Mouse (Mus musculus) kidney, postnatal 14 days (tissue): ENCODE measurements around the gene Hdac4.
A peak's percentile ranks its signal among the peaks of the same experiment; 100 is the strongest.

Experiments
- DNase-seq: peaks from one replicate; pipeline ENCODE4 v3.0.0; 2022; ENCODE audit warnings: mixed read lengths

Gene Hdac4

DNA sequence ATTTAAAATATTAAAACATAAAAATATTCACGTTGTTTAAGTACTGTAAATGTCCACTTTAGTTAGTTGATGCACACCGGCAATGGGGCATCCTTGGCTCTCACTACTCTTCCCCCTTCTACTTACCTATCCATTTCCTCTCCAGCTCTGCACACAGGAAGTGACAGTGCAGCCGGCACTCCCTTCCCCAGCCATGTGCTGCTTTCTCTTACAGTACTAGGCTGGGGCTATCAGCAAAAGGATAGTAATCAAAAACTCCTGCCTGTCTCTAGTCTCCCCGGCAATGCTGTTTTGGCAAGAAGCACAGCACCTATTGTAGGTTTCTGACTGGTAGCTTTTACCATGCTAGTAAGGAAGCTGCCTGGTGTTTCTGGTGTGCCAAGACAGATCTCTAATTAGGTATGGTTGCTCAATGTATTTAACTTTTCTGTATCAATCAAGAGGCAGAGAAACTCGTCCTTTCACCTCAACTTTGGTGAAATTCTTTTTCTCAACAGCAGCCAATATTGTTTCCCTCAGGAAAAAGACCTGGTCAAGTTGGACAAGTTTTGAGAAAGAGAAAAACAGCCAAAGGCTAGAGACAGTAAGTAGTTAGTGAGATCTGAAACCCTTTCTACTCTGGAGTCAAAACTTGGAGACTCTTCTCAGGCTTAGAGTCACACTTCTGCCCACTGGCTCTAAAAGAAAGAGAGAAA, 136.6 kb downstream of the Hdac4 start:
- no peak for DNase-seq

DNA sequence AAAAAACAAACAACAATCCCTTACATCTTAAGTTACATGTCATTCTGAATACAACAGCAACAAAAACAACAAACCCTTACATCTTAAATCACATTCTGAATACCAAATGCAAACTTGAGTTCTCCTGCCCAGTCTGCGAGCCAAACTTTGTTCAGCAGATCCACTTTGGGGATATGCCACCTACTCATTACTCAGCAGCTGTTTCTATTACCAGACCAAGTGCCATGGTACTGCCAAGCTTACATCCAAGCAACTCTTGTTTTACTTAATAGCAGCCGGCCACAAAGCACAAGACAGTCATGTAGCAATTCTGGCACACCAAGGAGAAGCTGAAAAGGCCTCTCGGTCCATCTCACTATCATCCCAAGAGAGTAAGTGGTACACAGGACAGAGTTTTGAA, 138.4 kb downstream of the Hdac4 start:
- no peak for DNase-seq

DNA sequence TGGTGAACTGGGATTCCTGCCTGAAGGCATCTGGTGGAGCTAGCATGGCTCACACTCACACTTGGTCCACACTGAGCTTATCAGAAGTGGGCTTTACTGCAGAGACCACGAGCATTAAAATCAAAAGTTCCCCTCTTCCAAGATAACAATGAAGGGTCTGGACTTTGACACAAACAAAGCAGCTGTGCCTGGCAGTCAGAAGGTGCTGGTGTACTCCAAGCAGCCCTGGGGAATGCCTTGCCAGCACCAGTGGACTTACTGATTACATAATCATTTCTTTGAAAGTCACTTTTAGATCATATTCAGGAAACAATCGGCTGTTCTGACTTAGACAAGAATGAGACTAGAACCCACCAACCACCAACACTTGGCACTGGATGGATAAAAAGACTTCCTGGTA, 140.3 kb downstream of the Hdac4 start:
- no peak for DNase-seq

DNA sequence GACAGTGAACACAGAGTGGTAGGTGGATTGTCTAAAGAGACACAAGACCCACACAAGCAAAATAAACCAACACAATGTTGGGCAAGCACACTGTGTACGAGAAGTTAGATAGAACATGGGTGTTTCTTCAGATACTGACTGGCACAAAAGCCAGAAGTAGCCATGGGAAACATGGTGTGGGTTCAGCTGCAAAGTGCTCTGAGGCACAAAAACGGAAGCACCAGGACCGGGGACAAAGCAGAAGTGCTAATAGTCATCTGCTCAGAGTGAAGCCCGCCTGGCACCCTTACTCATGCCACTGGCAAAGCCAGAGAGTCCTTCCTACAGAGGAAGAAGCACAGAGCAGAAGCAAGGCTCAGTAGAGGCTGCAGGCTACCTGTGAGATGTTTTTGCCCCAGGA, 143.3 kb downstream of the Hdac4 start:
- no peak for DNase-seq

DNA sequence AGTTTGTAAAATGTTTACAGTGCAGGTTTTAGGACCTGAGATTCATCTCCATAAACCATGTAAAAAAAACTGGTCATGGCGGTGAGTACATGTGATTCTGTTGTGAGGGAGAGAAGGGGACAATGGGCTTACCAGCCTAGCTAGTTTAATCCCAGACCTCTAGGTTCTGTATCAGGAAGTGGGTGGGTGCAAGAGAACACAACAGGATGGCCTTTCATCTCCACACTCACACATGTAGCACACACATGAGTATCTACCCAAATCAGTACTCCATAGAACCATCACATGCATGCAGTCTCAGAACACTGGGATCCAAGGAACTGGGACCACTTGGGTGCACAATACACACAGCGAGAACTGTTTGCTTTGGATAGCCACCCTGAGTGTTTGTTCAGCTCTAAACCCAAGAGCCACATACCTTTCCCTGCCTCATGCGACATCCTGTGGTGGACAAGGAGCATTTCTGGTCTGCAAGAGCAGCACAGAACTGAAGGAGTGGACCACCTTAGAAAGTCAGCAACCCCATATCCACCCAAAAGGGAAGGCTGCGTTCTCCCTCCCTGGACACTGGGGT, 143.9 kb downstream of the Hdac4 start:
- DNase-seq, result no peak

DNA sequence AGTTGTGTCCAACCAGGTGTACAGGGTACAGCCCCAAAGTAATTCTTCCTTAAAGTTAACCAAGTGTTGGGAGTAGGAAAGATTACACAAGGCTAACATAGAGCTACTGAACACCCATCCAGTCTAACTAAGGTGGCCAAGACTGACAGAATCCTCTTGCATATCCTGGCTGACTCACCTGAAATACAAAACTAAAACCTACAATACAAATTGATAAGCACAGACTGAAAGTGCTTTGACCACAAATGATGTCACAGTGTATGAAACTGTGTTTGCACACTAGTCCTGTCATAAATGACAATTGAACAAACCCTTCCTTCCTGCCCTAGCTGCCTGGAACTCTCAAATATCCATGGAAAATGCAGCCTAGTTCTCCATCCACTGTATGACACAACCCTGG, 144.5 kb downstream of the Hdac4 start:
- no peak for DNase-seq

DNA sequence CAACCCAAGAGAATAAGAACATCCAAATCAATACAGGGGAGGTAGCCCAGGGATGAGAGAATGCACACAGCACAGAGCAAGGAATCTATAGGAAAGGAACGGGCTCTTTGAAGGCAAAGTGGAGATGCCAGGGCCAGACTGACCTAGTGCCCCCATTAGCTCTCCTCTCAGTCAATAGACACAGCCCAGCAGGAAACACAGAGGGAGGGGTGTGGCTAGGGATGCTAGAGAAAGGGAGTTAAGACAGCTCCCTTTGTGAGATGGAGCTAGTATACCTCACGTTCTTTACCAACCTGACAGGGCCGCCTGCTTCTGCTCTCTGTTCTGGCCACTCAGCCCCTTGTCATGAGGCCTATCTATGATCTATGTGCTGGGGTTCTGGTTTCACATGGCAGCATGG, 144.9 kb downstream of the Hdac4 start:
- no peak for DNase-seq

DNA sequence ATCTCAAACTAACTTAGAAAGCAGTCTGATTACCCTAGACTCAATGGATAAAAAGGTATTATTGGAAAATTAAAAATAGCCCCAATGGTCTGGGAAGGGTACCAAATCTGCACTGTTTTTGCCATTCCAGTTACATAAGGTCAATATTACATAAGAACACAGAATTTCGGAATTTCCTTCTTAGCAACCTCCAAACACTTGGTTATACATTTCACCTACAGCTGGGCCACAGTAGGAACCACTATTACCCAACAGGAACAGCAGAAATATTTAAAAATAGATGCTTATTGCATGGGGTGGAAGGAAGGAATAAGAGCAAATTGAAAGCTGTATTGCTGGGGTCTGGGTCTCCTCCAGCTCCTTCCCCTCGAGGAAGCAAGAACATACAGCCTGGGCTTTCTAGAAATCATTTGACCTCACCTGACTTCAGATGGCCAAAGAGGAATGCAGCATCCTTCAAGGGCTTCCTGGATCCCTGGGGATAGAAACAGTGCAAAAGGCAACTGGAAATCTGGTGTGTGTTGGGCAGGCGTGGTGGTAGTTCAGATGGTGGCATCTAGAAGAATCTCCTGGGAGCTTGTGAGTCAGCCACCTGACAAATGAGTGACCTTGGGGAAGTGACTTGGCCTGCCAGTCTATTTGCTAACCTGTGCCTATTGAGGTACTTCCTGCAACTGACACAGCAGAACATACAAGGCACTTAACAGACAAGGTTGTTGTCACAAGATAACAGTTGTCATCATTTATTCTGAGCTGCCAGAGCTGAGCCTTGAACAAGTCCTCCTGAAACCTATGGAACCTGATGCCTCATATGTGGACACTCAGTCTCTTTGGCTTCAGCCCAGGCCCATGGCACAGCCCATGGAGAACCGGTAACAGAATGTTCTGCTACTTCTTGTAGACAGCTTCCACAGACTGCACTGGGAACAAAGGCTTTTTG, 146.8 kb downstream of the Hdac4 start:
- DNase-seq, result no peak

DNA sequence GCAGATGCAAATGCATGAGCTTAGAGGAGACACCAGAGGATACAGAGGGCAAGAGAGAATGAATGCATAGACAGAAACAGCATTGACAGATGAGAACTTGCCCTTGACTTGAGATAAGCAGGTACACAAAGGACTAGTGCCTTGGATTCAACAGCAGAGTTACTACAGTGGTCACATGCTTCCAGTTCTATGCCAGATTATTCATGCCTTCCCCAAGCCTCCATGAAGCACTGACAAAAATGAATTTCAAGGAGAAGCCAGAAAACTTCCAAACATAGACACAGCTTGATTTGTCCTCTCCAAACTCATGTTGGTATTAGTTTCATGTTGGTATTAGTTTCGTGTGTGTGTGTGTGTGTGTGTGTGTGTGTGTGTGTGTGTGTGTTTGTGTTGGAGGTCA, 149.8 kb downstream of the Hdac4 start:
- DNase-seq, result no peak

DNA sequence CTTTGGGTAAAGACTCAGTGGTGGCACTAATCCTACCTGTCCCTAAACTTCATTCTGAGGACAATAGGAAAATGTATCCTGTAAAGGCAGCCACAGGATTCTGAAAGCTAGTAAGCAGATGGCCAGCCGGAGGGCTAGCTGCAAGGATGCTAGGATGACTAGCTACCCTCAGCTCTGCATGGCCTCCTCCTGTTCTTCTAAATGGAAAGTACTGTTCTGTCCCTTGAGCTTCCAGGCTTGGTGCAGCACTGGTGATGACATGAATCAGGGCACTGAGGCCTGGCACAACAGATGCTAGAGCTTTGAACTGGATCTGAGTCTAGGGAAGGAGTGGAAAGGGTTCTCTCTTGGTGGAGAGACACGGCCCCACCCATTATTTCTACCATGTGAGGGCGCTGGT, 150.6 kb downstream of the Hdac4 start:
- DNase-seq, result no peak

DNA sequence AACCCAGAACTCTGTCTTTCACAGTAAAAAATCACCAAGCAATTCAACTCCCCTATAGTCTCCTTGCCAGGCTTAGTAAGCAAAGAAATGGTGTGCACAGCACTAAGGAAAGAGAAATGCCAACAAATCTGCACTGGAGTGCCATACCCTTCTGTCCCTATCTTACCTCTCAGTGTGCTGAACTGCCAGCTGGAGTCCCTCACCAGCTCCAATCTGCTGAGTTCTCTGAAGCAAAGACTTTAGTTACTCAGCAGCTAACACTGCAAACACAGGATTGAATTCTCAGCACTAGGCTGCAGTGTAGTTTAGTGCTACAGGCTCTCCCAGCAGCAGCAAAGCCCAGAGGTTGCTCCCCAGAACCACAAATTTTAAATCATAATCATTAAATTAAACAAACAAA, 151.5 kb downstream of the Hdac4 start:
- peak; percentile 6 for DNase-seq

DNA sequence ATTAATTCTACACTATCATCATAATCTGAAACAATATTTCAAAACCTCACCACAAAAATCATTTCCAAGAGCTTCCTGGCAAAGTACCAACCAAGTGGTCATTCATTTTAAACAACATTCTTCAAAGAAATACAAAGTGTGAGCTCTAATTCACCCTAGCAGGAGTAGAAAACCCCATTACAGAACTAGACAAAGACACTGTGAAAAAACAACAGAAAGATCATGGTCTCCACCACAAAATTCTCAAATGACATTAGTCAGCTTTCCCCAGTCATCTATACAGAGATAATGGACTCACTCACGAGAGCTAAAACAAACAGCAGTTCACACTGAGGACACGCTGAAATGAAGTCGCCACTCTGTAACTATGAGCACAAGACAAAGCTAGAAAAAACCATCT, 153.4 kb downstream of the Hdac4 start:
- no peak for DNase-seq

DNA sequence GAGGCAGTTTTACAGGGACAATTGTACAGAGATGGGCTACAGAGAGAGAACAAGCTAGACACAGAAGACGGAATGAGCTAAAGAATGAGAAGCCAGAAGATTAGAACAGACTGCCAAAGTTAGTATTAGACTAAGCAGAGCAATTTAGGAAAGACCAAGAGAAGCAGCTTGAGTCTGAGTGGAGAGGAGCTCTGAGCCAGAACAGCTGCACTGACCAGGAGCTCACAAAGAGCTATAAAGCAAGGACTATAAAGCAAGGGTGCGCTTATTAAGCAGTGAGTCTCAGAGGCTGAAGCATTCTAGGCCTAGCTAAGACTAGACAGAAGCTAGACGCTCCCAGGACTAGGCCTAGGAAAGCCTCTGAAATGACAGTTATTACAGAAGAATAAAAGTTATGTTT, 154.2 kb downstream of the Hdac4 start:
- no peak for DNase-seq

DNA sequence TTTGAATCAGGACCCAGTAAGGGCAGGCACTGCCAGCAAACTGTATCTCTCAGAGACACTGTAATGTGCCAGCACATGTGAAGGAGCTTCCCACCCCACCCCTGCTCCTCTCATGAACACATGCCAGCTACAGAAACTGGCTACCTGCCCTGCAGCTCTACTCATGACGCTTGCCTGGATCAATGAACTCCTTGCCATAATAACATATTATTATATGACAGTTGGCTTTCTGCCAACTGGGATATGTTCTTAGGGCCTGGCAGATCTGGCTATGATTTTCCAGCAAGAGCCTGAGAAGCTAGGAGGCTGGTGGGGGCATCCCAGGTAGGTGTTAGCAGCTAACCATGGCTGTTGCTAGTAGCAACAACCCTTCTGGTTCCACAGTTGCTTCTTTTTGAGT, 156.8 kb downstream of the Hdac4 start:
- no peak for DNase-seq

DNA sequence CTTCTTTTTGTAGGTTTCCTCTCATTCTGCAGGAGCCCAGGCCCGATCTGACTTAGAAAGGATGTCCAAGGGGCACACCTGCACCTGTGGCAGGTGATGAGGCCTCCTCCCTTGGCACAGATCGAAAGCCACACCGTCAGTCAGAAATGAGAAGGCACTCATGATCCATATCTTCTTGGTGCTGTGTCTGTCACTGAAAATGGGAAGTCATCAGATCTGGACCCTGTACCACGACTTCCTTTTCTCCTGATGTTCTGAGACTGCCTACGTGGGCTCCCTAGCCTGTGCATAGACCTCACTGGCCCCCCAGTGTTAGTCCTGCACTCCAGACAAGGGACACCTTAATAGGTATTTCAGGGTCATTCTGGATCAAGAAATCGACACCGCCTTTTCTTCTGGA, 158.5 kb downstream of the Hdac4 start:
- no peak for DNase-seq

DNA sequence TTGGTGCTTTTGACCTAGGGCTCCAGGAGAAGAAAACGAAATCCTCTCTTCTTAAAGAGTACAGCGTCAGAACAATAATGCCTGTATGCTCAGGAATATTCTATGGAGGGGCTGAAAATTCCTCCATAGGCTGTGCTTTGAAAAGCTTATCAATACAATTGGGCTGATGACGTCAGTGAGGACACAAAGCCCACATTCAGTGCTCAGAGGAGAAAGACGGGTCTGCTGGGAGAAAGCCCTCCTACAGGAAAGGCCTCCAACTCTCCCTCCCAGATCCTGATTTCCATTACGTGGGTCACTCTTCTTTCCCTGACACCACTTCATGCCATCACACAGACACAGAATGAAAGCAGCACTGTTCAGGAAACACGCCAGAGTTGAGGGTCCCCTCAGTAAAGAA, 159.7 kb downstream of the Hdac4 start:
- no peak for DNase-seq

DNA sequence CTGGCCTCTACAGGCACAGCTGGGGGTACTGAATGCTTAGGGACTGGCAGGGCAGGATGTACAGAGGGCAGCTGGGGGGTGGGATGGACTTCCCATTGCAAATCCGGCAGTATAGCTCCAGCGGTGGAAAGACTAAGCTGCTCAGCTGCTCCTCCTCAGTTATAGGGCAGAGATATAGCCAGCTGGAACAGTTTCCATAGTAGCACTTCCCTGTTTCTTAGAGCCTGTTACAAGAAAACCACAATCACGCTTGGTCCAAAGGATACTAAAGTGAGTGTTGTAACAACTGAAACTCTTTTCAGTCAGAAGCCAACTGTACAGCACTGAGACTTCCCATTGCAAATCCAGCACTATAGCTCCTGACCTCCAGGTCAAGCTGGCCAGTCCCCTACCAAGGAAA, 161.3 kb downstream of the Hdac4 start:
- no peak for DNase-seq

DNA sequence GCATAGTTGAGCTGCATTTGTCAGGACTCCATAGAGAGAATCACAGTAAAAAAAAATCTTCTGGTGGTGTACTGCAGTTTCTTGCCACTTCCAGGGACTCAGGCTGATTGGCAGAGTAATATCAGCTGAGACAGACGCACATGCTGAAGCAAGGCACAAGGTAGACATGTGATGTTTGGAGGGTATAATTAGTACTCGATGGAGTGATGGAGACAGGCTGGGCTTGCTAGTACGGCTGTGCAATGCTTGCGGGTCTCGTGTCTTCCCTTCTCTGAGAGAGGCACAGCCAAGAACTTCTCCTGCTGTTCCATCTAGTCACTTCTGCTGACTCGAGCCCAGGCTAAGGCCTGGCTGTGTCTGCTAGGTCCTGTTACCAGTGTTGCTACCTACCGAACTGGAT, 162.0 kb downstream of the Hdac4 start:
- no peak for DNase-seq

DNA sequence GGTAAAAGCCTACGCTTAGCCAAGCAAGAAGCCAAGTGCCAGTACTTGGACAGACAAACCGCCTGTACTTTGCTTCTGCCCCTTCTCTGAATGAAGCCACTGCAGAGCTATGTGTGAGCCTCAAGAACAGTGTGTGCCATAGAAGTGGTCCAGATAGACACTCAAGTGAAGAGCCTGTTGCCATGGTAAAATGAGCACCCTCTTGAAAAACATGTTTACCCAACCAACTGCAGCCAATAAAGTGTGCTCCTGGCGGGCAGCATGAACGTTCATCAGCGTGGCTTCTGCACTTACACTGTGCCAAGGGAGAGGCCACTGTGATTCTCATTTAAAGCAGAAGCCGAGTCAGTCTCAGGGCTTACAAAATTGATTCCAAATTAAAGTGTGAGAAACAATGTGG, 165.0 kb downstream of the Hdac4 start:
- DNase-seq, result no peak

DNA sequence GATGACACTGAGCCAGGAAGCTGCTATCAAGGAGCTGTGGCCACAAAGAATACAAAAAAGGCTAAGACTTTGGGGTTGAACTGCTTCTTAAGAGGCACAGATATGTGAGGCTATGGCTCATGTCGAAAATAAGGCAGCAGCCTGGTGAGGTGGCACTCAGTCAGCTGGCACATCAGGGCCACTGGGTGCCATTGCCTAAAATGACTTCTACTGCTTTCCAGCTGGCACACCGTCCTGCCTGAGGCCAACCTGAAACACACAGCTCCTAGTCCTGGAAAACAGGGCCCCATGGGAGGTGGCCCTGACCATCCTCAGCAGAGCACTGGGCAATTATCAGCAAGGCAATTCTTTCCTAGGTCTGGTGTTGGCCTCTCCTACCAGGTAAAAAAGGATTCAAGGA, 167.3 kb downstream of the Hdac4 start:
- no peak for DNase-seq

DNA sequence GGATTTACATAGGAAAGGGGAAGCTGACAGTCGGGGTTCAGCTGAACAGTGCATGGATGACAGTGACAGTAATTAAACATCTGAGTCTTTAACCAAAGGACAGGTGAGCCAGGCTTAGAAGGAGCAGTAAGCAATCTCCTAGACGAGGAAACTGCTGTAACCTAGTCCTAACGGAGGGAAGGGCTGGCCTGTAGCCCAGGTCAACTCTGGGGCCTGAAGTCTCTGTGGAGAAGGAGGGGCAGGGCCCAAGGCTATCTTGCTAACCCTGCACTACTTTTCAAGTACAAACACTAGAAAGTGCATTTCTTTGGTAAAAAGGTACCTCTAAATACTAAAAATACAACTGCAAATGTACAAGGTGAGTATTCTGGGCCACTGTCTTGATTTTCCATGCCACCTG, 169.1 kb downstream of the Hdac4 start:
- no peak for DNase-seq

DNA sequence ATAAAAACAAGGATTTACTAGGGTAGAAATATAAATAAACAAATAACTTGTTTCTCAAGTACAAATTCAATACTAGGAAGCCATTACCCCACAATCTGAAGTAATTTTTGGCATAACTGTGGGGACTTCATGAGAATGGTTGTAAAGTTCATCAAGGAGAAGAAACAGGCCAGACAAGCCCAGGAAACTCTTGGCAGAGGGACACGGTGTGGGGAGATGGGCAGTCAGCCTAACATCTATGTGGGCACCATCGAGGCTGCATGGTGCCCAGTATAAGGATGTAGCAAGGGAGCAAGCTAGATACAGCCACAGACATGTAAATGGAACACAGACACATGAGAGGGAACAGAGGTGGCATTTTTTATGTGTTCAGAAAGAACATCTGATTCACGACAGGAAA, 171.6 kb downstream of the Hdac4 start:
- DNase-seq, result no peak

DNA sequence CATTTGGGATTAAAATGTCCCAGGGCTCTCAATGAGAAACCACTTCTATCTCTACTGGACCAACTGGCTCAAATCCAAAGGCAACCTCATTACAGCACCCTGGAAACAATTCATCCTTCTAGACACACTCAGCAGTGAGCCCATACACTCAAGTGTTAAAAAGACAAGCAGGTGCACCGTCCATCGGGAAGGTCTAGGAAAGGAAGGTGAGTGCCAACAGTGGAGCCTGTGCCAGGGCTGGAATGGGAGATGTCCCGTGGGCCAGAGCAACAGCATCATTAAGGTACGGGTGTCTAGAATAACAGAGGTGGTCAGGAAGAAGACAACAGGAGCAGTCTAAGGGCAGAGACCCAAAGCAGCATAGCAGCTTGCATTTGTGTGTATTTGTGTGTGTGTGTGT, 173.5 kb downstream of the Hdac4 start:
- no peak for DNase-seq
